In the genomic region with DNA sequence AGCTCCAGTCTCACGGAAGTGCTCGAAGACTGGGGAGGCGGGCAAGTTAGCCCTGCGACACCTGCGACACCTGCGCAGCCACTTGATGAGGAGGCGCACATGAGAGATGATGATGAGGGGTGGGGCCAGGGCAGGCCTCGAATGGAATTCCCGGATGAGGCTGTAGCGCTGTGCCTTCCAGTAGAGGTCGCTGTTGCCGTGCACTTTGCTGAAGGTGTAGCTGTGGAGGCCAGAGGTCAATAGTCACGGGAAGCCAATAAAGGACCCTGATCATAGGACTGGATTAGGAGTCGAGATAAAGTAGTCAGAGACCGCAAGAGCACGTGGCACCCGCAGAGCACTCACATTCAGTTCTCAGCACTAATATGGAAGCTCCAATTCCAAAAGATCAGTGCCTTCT, we compare ENCODE assay signal across 1 mouse cellular context.
TF ChIP-seq lines count a peak whose summit lies in the region.

No protein-coding gene starts in this region.

TF ChIP-seq in MEL, 35 proteins besides CTCF, POLR2A, EP300 and RAD21 (continued from another document):
- peak; percentile 57 for TF ChIP-seq SIN3A (IDR thresholded peaks at IDR 0.05; ENCODE audit: low read length)
- peak; percentile 44; the same call in 1 of the 2 replicates for TF ChIP-seq ZC3H11A (IDR thresholded peaks at IDR 0.05; ENCODE audit: low read depth, low read length)
- no peak for TF ChIP-seq ZKSCAN1 (IDR thresholded peaks at IDR 0.05; ENCODE audit: low read depth, low read length)
- no peak for TF ChIP-seq POLR2AphosphoS2 (IDR thresholded peaks at IDR 0.05; ENCODE audit: low read length)
- TF ChIP-seq MAX (IDR thresholded peaks at IDR 0.05; ENCODE audit: low read length): peak; percentile 84
- TF ChIP-seq NRF1 (IDR thresholded peaks at IDR 0.05; ENCODE audit: insufficient read depth, low read depth, low read length, poor library complexity, severe bottlenecking): 0 out of 2 replicates have a peak, but pooled peaks have one; percentile 43
- peak; percentile 65 for TF ChIP-seq HCFC1 (IDR thresholded peaks at IDR 0.05; ENCODE audit: low read depth, low read length)
- 0 out of 2 replicates have a peak, but pooled peaks have one; percentile 76 for TF ChIP-seq MYC (IDR thresholded peaks at IDR 0.05; ENCODE audit: low read depth, low read length)
- TF ChIP-seq CHD1 (IDR thresholded peaks at IDR 0.05; ENCODE audit: low read depth, low read length): no peak
- no peak for TF ChIP-seq CHD2 (IDR thresholded peaks at IDR 0.05; ENCODE audit: low read length)
- no peak for TF ChIP-seq RCOR1 (IDR thresholded peaks at IDR 0.05; ENCODE audit: low read depth, low read length)
- TF ChIP-seq MYB (IDR thresholded peaks at IDR 0.05; ENCODE audit: low read depth, low read length): no peak
- TF ChIP-seq POLR2AphosphoS5 (IDR thresholded peaks at IDR 0.05; ENCODE audit: borderline replicate concordance, low read depth, low read length): no peak
- TF ChIP-seq MAFK (IDR thresholded peaks at IDR 0.05; ENCODE audit: borderline replicate concordance, low read depth, low read length): no peak
- TF ChIP-seq KAT2A (conservative IDR thresholded peaks at IDR 0.05; ENCODE audit: low read depth, low read length): no peak
- no peak for TF ChIP-seq TBP (IDR thresholded peaks at IDR 0.05; ENCODE audit: low read depth, low read length)
- peak; percentile 66 for TF ChIP-seq SMC3 (IDR thresholded peaks at IDR 0.05; ENCODE audit: low read depth, low read length)
- TF ChIP-seq ETS1 (IDR thresholded peaks at IDR 0.05; ENCODE audit: low read depth, low read length): peak; percentile 33; the same call in 1 of the 2 replicates
- no peak for TF ChIP-seq ZNF384 (IDR thresholded peaks at IDR 0.05; ENCODE audit: low read depth, low read length)
- TF ChIP-seq TCF12 (IDR thresholded peaks at IDR 0.05; ENCODE audit: low read depth, low read length): no peak
- TF ChIP-seq USF2 (IDR thresholded peaks at IDR 0.05; ENCODE audit: borderline replicate concordance in 1 of 2, insufficient read depth in 1 of 2, low read depth in 1 of 2, low read length in 2 of 2): no peak
- TF ChIP-seq MXI1 (IDR thresholded peaks at IDR 0.05; ENCODE audit: low read depth, low read length): peak; percentile 46; the same call in 1 of the 2 replicates
- 0 out of 2 replicates have a peak, but pooled peaks have one; percentile 31 for TF ChIP-seq ELF1 (IDR thresholded peaks at IDR 0.05; ENCODE audit: low read depth, low read length)
